Mouse (Mus musculus): ENCODE measurements around the gene Pth2. TPM values are rescaled to one million over a fixed set of nuclear protein-coding genes. Genes with fewer than 3 reads are reported as not detected.
"Not testable (repeated sequence)": the region's sequence is repeated elsewhere in the genome, so short reads cannot be mapped to it uniquely, and the experiment has no call there.

Gene Pth2
- polyA plus RNA-seq, 1 experiment from 2014 or later: not detected

GRCm38 (mm10) chr7:45149545-45149944, 31.2 kb upstream of the Pth2 start:
- Histone ChIP-seq H3K4me3 (ENCODE audit: low read depth, low read length) (no peak overlapping the region), H3K27me3 (replicated peaks; ENCODE audit: control insufficient read depth, insufficient read depth, low read length) (no peaks in the 10 kb centered on the region), H3K4me1 (ENCODE audit: control insufficient read depth, insufficient read depth, low read length) (peaks cover 6% of the 10 kb centered on the region), H3K36me3 (ENCODE audit: control insufficient read depth, insufficient read depth, low read length) (peaks cover 22% of the 10 kb centered on the region), H3K9ac (ENCODE audit: low read depth, low read length) (no peak overlapping the region), H3K4me2 (ENCODE audit: low read depth, low read length) (no peak overlapping the region), H3K27ac (replicated peaks; ENCODE audit: low read depth, low read length) (no peak overlapping the region), H3K9me3 (ENCODE audit: control insufficient read depth, low read length) (no peaks in the 10 kb centered on the region)
- ATAC-seq (ENCODE audit: low read depth): no peak
- WGBS: 63% methylated on average over 6 of the region's 6 CpGs
- DNase-seq (ENCODE audit: low spot score): no peak

GRCm38 (mm10) chr7:45150321-45150720, 30.5 kb upstream of the Pth2 start:
- H3K36me3 ChIP-seq (ENCODE audit: control insufficient read depth, insufficient read depth, low read length): peaks cover 16% of the 10 kb centered on the region; the same call in 1 of the 2 replicates
- H3K27me3 ChIP-seq (replicated peaks; ENCODE audit: control insufficient read depth, insufficient read depth, low read length): no peaks in the 10 kb centered on the region
- WGBS: 40% methylated on average over 4 of the region's 4 CpGs
- no peak overlapping the region for H3K9ac ChIP-seq (ENCODE audit: low read depth, low read length)
- no peaks in the 10 kb centered on the region for H3K9me3 ChIP-seq (ENCODE audit: control insufficient read depth, low read length)
- no peak overlapping the region for H3K4me2 ChIP-seq (ENCODE audit: low read depth, low read length)
- ATAC-seq (ENCODE audit: low read depth) (no peak), DNase-seq (ENCODE audit: low spot score) (no peak)
- H3K27ac ChIP-seq (replicated peaks; ENCODE audit: low read depth, low read length): no peak overlapping the region
- H3K4me1 ChIP-seq (ENCODE audit: control insufficient read depth, insufficient read depth, low read length): peaks cover 9% of the 10 kb centered on the region
- no peak overlapping the region for H3K4me3 ChIP-seq (ENCODE audit: low read depth, low read length)

GRCm38 (mm10) chr7:45151303-45151702, 29.5 kb upstream of the Pth2 start:
- 37% methylated on average over 11 of the region's 11 CpGs for WGBS

GRCm38 (mm10) chr7:45153052-45153451, 27.7 kb upstream of the Pth2 start:
- Histone ChIP-seq H3K9ac (ENCODE audit: low read depth, low read length) (peak overlapping the region; percentile 87), H3K4me1 (ENCODE audit: control insufficient read depth, insufficient read depth, low read length) (peaks cover 11% of the 10 kb centered on the region), H3K4me2 (ENCODE audit: low read depth, low read length) (peak overlapping the region; percentile 86), H3K36me3 (ENCODE audit: control insufficient read depth, insufficient read depth, low read length) (peaks cover 18% of the 10 kb centered on the region; the same call in 1 of the 2 replicates)
- H3K27me3 ChIP-seq (replicated peaks; ENCODE audit: control insufficient read depth, insufficient read depth, low read length); H3K27ac ChIP-seq (replicated peaks; ENCODE audit: low read depth, low read length); H3K4me3 ChIP-seq (ENCODE audit: low read depth, low read length); ATAC-seq (ENCODE audit: low read depth); H3K9me3 ChIP-seq (ENCODE audit: control insufficient read depth, low read length); DNase-seq (ENCODE audit: low spot score): not testable (repeated sequence)
- 84% methylated on average over 2 of the region's 2 CpGs for WGBS

More at GRCm38 (mm10) chr7:45151303-45151702, 29.5 kb upstream of the Pth2 start:
- Histone ChIP-seq H3K9ac (ENCODE audit: low read depth, low read length) (no peak overlapping the region), H3K27me3 (replicated peaks; ENCODE audit: control insufficient read depth, insufficient read depth, low read length) (no peaks in the 10 kb centered on the region), H3K9me3 (ENCODE audit: control insufficient read depth, low read length) (no peaks in the 10 kb centered on the region), H3K36me3 (ENCODE audit: control insufficient read depth, insufficient read depth, low read length) (0 out of 2 replicates have a peak, but pooled peaks cover 12% of the 10 kb centered on the region), H3K27ac (replicated peaks; ENCODE audit: low read depth, low read length) (no peak overlapping the region), H3K4me3 (ENCODE audit: low read depth, low read length) (no peak overlapping the region), H3K4me2 (ENCODE audit: low read depth, low read length) (no peak overlapping the region), H3K4me1 (ENCODE audit: control insufficient read depth, insufficient read depth, low read length) (peaks cover 11% of the 10 kb centered on the region)
- ATAC-seq (ENCODE audit: low read depth) (no peak), DNase-seq (ENCODE audit: low spot score) (no peak)

DNA sequence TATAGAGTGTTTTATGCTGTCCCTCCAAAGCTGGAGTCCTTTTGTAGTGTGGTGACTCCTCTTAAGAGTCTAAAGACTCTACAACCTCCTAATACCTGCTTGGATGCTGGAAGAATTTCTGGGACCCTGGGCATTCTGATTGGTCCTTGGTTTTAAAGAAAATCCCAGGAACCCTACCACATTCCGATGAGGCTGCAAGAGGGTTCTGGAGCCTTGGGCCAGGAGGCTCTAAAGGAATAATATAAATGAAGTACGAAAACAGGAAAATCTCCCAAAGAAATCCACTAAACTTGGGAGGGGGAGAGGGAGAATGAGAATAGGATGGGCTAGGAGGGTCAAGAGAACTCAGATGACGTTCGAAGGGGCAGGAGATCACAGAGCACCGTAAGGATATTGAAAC, 27.2 kb upstream of the Pth2 start:
- DNase-seq (ENCODE audit: low spot score) (no peak), ATAC-seq (ENCODE audit: low read depth) (no peak)
- WGBS: 2% methylated on average over 5 of the region's 5 CpGs
- Histone ChIP-seq H3K27ac (replicated peaks; ENCODE audit: low read depth, low read length) (peak overlapping the region; percentile 96), H3K4me1 (ENCODE audit: control insufficient read depth, insufficient read depth, low read length) (peaks cover 11% of the 10 kb centered on the region), H3K36me3 (ENCODE audit: control insufficient read depth, insufficient read depth, low read length) (peaks cover 19% of the 10 kb centered on the region; the same call in 1 of the 2 replicates), H3K9me3 (ENCODE audit: control insufficient read depth, low read length) (no peaks in the 10 kb centered on the region), H3K9ac (ENCODE audit: low read depth, low read length) (peak overlapping the region; percentile 87), H3K4me3 (ENCODE audit: low read depth, low read length) (peak overlapping the region; percentile 73), H3K4me2 (ENCODE audit: low read depth, low read length) (peak overlapping the region; percentile 86), H3K27me3 (replicated peaks; ENCODE audit: control insufficient read depth, insufficient read depth, low read length) (no peaks in the 10 kb centered on the region)

DNA sequence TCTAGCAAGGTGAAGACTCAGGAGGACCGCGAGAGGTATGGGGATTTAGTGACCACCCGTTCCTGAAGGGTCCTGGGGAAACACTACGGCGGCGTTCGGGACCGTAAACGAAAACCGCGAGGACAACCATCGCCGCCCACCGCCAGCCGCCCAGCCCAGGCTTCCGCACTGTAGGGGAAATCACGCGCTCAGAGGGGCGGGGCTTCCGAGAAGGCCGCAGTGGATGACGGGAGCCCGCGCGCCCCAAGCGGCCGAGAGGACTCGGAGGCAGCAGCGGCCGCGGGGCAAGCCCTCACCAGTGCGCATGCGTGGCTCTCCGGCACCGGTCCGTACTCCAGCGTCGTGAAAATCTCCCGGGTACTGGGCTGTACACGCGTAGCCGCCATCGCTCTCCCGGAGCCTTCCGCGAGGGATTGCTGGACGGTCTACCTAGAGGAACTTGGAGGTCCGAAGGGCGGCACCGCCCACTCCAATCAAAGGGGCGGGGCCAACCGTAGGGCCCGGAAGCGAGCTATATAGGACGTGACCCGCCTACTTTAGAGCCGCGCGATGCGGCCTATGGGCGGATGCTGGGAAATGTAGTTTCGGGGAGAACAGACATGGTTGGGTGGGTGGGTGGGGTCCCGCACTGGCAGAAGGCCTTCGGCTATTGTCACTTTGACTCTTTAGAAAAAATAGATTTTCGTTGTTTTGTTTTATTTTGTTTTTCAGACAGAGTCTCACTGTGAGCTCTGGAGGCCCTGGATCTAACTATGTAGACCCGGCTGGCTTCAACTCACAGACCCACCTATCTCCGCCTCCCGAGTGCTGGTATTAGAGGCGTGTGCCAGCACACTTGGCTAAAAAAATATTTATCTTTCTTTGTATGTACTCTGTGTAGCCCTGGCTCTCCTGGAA, 26.5 kb upstream of the Pth2 start, which contains the start of the genes Pih1d1 and Aldh16a1:
TSS of gene Pih1d1 (plus strand) at position 208 of the 897 bp plus-strand sequence.
TSS of gene Aldh16a1 (minus strand) at position 489 of the 897 bp plus-strand sequence.
- peak within 1 kb of the TSS; percentile 87 for H3K9ac ChIP-seq (ENCODE audit: low read depth, low read length)
- peak within 1 kb of the TSS; percentile 73 for H3K4me3 ChIP-seq (ENCODE audit: low read depth, low read length)
- peak; percentile 98 for DNase-seq (ENCODE audit: low spot score)
- H3K4me1 ChIP-seq (ENCODE audit: control insufficient read depth, insufficient read depth, low read length): peaks cover 11% of the 10 kb centered on the region
- H3K36me3 ChIP-seq (ENCODE audit: control insufficient read depth, insufficient read depth, low read length): peaks cover 27% of the 10 kb centered on the region; the same call in 1 of the 2 replicates
- no peaks in the 10 kb centered on the region for H3K27me3 ChIP-seq (replicated peaks; ENCODE audit: control insufficient read depth, insufficient read depth, low read length)
- peak; percentile 97 for ATAC-seq (ENCODE audit: low read depth)
- H3K27ac ChIP-seq (replicated peaks; ENCODE audit: low read depth, low read length): peak within 1 kb of the TSS; percentile 96
- peak within 1 kb of the TSS; percentile 86 for H3K4me2 ChIP-seq (ENCODE audit: low read depth, low read length)
- no peaks in the 10 kb centered on the region for H3K9me3 ChIP-seq (ENCODE audit: control insufficient read depth, low read length)
- 5% methylated on average over 47 of the region's 69 CpGs for WGBS

DNA sequence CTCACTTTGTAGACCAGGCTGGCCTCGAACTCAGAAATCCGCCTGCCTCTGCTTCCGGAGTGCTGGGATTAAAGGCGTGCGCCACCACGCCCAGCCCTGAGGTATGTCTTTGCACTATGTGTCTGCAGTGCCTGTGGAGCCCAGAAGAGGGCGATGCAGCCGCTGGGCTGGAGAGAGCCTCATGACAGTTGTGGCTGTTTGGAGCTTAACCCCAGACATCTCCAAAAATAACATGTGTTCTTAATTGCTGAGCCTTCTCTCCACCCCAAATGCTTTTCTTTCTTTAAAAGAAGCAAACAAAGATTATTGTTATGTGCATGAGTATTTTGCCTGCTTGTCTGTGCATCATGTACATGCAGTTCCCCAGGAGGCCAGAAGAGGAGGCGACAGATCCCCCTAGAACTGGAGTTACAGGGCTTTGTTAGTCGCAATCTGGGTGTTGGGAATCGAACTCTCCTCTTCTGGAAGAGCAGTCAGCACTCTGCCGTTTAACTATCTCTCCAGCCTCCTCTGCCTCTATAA, 25.7 kb upstream of the Pth2 start:
- Histone ChIP-seq H3K9ac (ENCODE audit: low read depth, low read length) (peak overlapping the region; percentile 8; the same call in 1 of the 2 replicates), H3K27ac (replicated peaks; ENCODE audit: low read depth, low read length) (peak overlapping the region; percentile 70), H3K36me3 (ENCODE audit: control insufficient read depth, insufficient read depth, low read length) (peaks cover 33% of the 10 kb centered on the region; the same call in 1 of the 2 replicates), H3K4me2 (ENCODE audit: low read depth, low read length) (peak overlapping the region; percentile 86), H3K4me3 (ENCODE audit: low read depth, low read length) (peak overlapping the region; percentile 73), H3K27me3 (replicated peaks; ENCODE audit: control insufficient read depth, insufficient read depth, low read length) (no peaks in the 10 kb centered on the region), H3K9me3 (ENCODE audit: control insufficient read depth, low read length) (no peaks in the 10 kb centered on the region), H3K4me1 (ENCODE audit: control insufficient read depth, insufficient read depth, low read length) (peaks cover 11% of the 10 kb centered on the region)
- ATAC-seq (ENCODE audit: low read depth): no peak; the same call in 1 of the 2 replicates
- 76% methylated on average over 12 of the region's 12 CpGs for WGBS
- peak; percentile 44 for DNase-seq (ENCODE audit: low spot score)

GRCm38 (mm10) chr7:45155590-45155989, 25.2 kb upstream of the Pth2 start:
- H3K4me3 ChIP-seq (ENCODE audit: low read depth, low read length): no peak overlapping the region
- H3K4me2 ChIP-seq (ENCODE audit: low read depth, low read length): peak overlapping the region; percentile 86
- no peaks in the 10 kb centered on the region for H3K9me3 ChIP-seq (ENCODE audit: control insufficient read depth, low read length)
- no peaks in the 10 kb centered on the region for H3K27me3 ChIP-seq (replicated peaks; ENCODE audit: control insufficient read depth, insufficient read depth, low read length)
- DNase-seq (ENCODE audit: low spot score): no peak
- H3K9ac ChIP-seq (ENCODE audit: low read depth, low read length): no peak overlapping the region
- peak overlapping the region; percentile 70 for H3K27ac ChIP-seq (replicated peaks; ENCODE audit: low read depth, low read length)
- H3K4me1 ChIP-seq (ENCODE audit: control insufficient read depth, insufficient read depth, low read length): peaks cover 11% of the 10 kb centered on the region
- WGBS: 88% methylated on average over 9 of the region's 9 CpGs
- H3K36me3 ChIP-seq (ENCODE audit: control insufficient read depth, insufficient read depth, low read length): peaks cover 37% of the 10 kb centered on the region; the same call in 1 of the 2 replicates
- no peak for ATAC-seq (ENCODE audit: low read depth)

All from embryonic facial prominence, embryonic 14.5 days (tissue).